Mouse (Mus musculus): Measurements from ENCODE around the gene Cuedc2.

GRCm38 (mm10) chr19:46320076-46320785 lies 18.3 kb downstream of the Cuedc2 start:
- TF ChIP-seq CTCF (IDR thresholded peaks at IDR 0.05; ENCODE audit: low read depth) (no peak), EP300 (IDR thresholded peaks at IDR 0.05; ENCODE audit: low read depth) (no peak)

Measured in heart, postnatal 0 days (tissue).